Mouse (Mus musculus) common myeloid progenitor, adult 5-6 weeks (primary cell): ENCODE results near the gene Decr2. TPM values are rescaled to one million over a fixed set of nuclear protein-coding genes. Genes with fewer than 3 reads are reported as not detected.
"Not testable (repeated sequence)": the region's sequence is repeated elsewhere in the genome, so short reads cannot be mapped to it uniquely, and the experiment has no call there.

Experiments used
- ATAC-seq: replicated peaks from 2 replicates; pipeline ENCODE4 v1.8.0; 2016; ENCODE audit warnings: low read depth, mild to moderate bottlenecking, moderate TSS enrichment, inconsistent platforms; ENCODE audit not compliant: poor library complexity, severe bottlenecking
- total RNA-seq: library from RNA; stranded (forward); fragments of 200-1000, 187-1606 nt; gene quantifications from 2 replicates; pipeline ENCODE4 v1.2.3, GENCODE M21; 2017

Gene Decr2
- total RNA-seq, 1 experiment from 2014 or later = 16.0 TPM

- ATAC-seq = no peak; the same call in 1 of the 2 replicates
Measured at GRCm38 (mm10) chr17:26068024-26068830, 21.9 kb downstream of the Decr2 start.

- ATAC-seq = no peak
Measured at GRCm38 (mm10) chr17:26066488-26067020, 23.6 kb downstream of the Decr2 start.

GRCm38 (mm10) chr17:26064916-26065315 is 25.2 kb downstream of the Decr2 start:
- ATAC-seq = no peak

GRCm38 (mm10) chr17:26057787-26058567 is 32.2 kb downstream of the Decr2 start:
- ATAC-seq = no peak

- ATAC-seq = no peak
Measured at GRCm38 (mm10) chr17:26057278-26057677, 32.9 kb downstream of the Decr2 start.

GRCm38 (mm10) chr17:26055164-26055563 is 35.0 kb downstream of the Decr2 start:
- no peak for ATAC-seq

GRCm38 (mm10) chr17:26054133-26054845 is 35.8 kb downstream of the Decr2 start:
- ATAC-seq = no peak

- ATAC-seq = no peak
Measured at GRCm38 (mm10) chr17:26052706-26053105, 37.4 kb downstream of the Decr2 start.

- ATAC-seq = no peak
Measured at GRCm38 (mm10) chr17:26052074-26052473, 38.1 kb downstream of the Decr2 start.

- ATAC-seq = no peak
Measured at GRCm38 (mm10) chr17:26048118-26048517, 42.0 kb downstream of the Decr2 start.

GRCm38 (mm10) chr17:26046253-26046997 is 43.7 kb downstream of the Decr2 start:
- ATAC-seq = no peak

- no peak for ATAC-seq
Measured at GRCm38 (mm10) chr17:26045285-26045684, 44.9 kb downstream of the Decr2 start.

GRCm38 (mm10) chr17:26043249-26043636 is 46.9 kb downstream of the Decr2 start:
- ATAC-seq = no peak

GRCm38 (mm10) chr17:26042599-26043248 is 47.4 kb downstream of the Decr2 start:
- ATAC-seq = no peak

GRCm38 (mm10) chr17:26041111-26041802 is 48.9 kb downstream of the Decr2 start:
- peak; percentile 92 for ATAC-seq

- not testable (repeated sequence) for ATAC-seq
Measured at GRCm38 (mm10) chr17:26040711-26041110, 49.4 kb downstream of the Decr2 start.

GRCm38 (mm10) chr17:26032037-26032436 is 58.1 kb downstream of the Decr2 start:
- ATAC-seq = no peak

GRCm38 (mm10) chr17:26031583-26031982 is 58.6 kb downstream of the Decr2 start:
- no peak for ATAC-seq
